7 mouse cellular contexts compared by ENCODE assay signal in genomic region chr11:68623225-68623870, GRCm38 (mm10). TPM values are rescaled to one million over a fixed set of nuclear protein-coding genes. Genes with fewer than 3 reads are reported as not detected.
DNase-seq lines count a peak whose midpoint lies in the region; ATAC-seq and TF ChIP-seq lines count a peak whose summit lies in the region.

No protein-coding gene starts in this region.

- H3K9ac ChIP-seq in midbrain, embryonic 11.5 days (ENCODE audit: low read length), result no peak overlapping the region
- H3K9ac ChIP-seq in stomach, postnatal 0 days (ENCODE audit: low read length), result no peak overlapping the region

- H3K9me3 ChIP-seq in midbrain, embryonic 11.5 days (ENCODE audit: control insufficient read depth, low read length), result no peaks in the 10 kb centered on the region
- no peaks in the 10 kb centered on the region for H3K9me3 ChIP-seq in stomach, postnatal 0 days (ENCODE audit: control insufficient read depth, low read length)

- no peak for ATAC-seq in midbrain, embryonic 11.5 days (ENCODE audit: low FRiP score)
- ATAC-seq in stomach, postnatal 0 days (ENCODE audit: low FRiP score, low TSS enrichment), result peak; percentile 96

- peaks cover 2% of the 10 kb centered on the region; the same call in 1 of the 2 replicates for H3K4me1 ChIP-seq in midbrain, embryonic 11.5 days (ENCODE audit: control insufficient read depth, insufficient read depth, low read length)
- H3K4me1 ChIP-seq in stomach, postnatal 0 days (replicated peaks; ENCODE audit: control insufficient read depth, insufficient read depth), result no peaks in the 10 kb centered on the region

- peak overlapping the region; percentile 60 for H3K4me2 ChIP-seq in midbrain, embryonic 11.5 days
- H3K4me2 ChIP-seq in stomach, postnatal 0 days (replicated peaks; ENCODE audit: low read depth), result peak overlapping the region; percentile 44

- H3K4me3 ChIP-seq in midbrain, embryonic 11.5 days (ENCODE audit: low read depth, low read length), result peak overlapping the region; percentile 20
- H3K4me3 ChIP-seq in stomach, postnatal 0 days (ENCODE audit: low read depth, low read length), result peak overlapping the region; percentile 13; the same call in 1 of the 2 replicates

- peak; percentile 28 for TF ChIP-seq CTCF in stomach, postnatal 0 days (IDR thresholded peaks at IDR 0.05; ENCODE audit: low read depth)

- WGBS in midbrain, embryonic 11.5 days, result 5% methylated on average over 14 of the region's 14 CpGs
- 2% methylated on average over 14 of the region's 14 CpGs for WGBS in stomach, postnatal 0 days

- DNase-seq in ZHBTc4 (ENCODE audit: low read depth, low spot score), result peak; percentile 7
- peak; percentile 39 for DNase-seq in cerebellum, adult 8-10 months
- DNase-seq in frontal cortex, adult 2 months (ENCODE audit: extremely low spot score in 1 of 2, low spot score in 1 of 2), result peak; percentile 51 to 76
- peak; percentile 37 for DNase-seq in induced T-regulatory cell, adult 2 months (ENCODE audit: low read depth)
- peak; percentile 60 to 93 for DNase-seq in left cerebral cortex, postnatal 25 days (ENCODE audit: low spot score in 2 of 2)
- DNase-seq in midbrain, embryonic 11.5 days (ENCODE audit: low spot score, missing footprints), result peak; percentile 87
- peak; percentile 64 for DNase-seq in stomach, postnatal 0 days (ENCODE audit: low spot score)

- TF ChIP-seq EP300 in stomach, postnatal 0 days (optimal IDR thresholded peaks at IDR 0.05), result no peak

- no peaks in the 10 kb centered on the region for H3K27me3 ChIP-seq in midbrain, embryonic 11.5 days (ENCODE audit: control insufficient read depth, insufficient read depth, low read length)
- no peaks in the 10 kb centered on the region for H3K27me3 ChIP-seq in stomach, postnatal 0 days (ENCODE audit: control insufficient read depth, insufficient read depth, low read length)

- H3K36me3 ChIP-seq in midbrain, embryonic 11.5 days (ENCODE audit: control insufficient read depth, insufficient read depth, low read length), result no peaks in the 10 kb centered on the region
- no peaks in the 10 kb centered on the region; the same call in 1 of the 2 replicates for H3K36me3 ChIP-seq in stomach, postnatal 0 days (ENCODE audit: control insufficient read depth, insufficient read depth, low read length)

- no peak overlapping the region for H3K27ac ChIP-seq in midbrain, embryonic 11.5 days (ENCODE audit: low read depth, low read length)
- peak overlapping the region; percentile 84 for H3K27ac ChIP-seq in stomach, postnatal 0 days (replicated peaks)

- intact Hi-C loops in left cerebral cortex, postnatal 25 days (cut with DNase I), result loop anchor here (5.0 kb wide), 1 partner anchor 69 kb away; the partner anchor contains the start of gene Myh10

RNA-seq across cellular contexts. Expression of gene Ccdc42, which starts 36.5 kb away (rescaled TPM):
- 0.95 and 0.98 TPM in 2 replicates for polyA plus RNA-seq in frontal cortex, adult 2 months (2012; rRNA removed)
- 1 to 10 TPM; 1.1 to 1.6 TPM for total RNA-seq in left cerebral cortex, postnatal 25 days (2021)
- 0.92 and 1.5 TPM in 2 replicates for polyA plus RNA-seq in midbrain, embryonic 11.5 days (2014; fragmentation: Nextera tagmentation; extraction: Ambion mirVana)
- not detected in 2 replicates for polyA plus RNA-seq in stomach, postnatal 0 days (2015; fragmentation: Nextera tagmentation; extraction: Ambion mirVana)

Comparison
In these comparisons a context has a peak if more than half of its experiments do, and no peak if none do; other contexts are left out.
1. DNase-seq: peak in every context shown above with its lines; median percentile 87 in midbrain, embryonic 11.5 days; 76 in left cerebral cortex, postnatal 25 days; 64 in stomach, postnatal 0 days; 64 in frontal cortex, adult 2 months; 39 in cerebellum, adult 8-10 months; 37 in induced T-regulatory cell, adult 2 months; 7 in ZHBTc4.